Mouse (Mus musculus) right cerebral cortex, postnatal 36 days (tissue): ENCODE results near the gene Gfm2.
A peak's percentile ranks its signal among the peaks of the same experiment; 100 is the strongest.

ENCODE experiments used
- DNase-seq, 2 experiments: peaks; one replicate each; pipeline ENCODE4 v3.0.0; 2022; ENCODE audit warnings: low spot score in 2 of 2, mixed read lengths in 1 of 2

The Gfm2 gene

DNA sequence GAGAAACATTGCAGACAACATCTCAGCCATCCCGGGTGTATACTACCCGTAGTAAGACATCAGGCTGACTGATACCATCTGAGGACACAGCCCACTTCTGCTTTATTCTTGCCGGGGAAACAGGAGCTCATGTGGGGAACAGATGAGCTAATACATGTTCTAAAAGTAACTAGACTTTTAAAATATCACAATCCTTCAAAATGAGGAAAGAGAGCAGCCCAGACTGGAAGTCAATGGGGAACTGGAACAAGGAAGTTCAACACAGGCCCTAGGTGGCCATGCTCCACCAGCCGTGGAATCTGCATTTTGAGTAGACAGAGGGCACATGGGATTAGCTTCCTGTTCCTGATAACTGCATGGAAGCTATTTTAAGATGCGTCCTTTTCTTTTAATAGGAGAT, 50.0 kb downstream of the Gfm2 start:
- no peak for DNase-seq

DNA sequence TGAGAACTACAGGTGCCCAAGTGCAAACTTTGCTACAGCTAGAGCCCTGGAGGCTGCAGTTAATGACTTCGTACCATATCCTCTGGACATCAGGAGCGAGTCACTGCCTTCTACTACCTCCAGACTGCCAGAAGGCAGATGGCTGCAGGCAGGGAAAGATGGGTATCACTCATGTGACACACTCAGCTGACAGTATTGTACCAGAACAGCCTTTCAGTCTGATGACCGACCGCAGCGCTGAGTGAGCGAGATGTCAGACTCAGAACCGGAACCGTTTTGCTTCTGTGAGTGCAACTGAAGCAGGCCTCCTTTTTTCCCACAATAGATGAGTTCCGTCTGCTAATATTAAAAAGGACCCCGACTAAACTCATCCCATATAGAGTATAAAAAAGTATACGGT, 54.9 kb downstream of the Gfm2 start:
- no peak for DNase-seq

DNA sequence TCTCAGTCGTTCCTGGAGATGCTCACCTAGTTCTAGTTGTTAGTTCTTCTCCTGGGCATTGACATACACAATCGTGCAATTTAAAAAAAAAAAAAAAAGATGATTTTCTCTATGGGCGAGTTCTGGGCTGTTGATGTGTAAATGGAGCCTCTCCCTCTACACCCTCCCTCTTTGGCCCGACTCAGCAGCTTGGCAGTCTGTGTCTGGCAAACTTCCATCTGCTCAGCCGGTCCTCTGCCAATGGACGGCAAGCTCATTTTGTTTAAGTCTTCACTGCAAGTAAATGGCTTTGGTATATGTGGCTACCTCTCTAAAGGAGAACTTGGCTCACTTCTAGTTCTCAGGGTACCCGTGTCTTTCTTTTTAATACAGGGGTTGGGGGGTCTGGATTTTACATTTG, 55.7 kb downstream of the Gfm2 start:
- DNase-seq, result peak in 1 of 2 experiments; percentile 45

DNA sequence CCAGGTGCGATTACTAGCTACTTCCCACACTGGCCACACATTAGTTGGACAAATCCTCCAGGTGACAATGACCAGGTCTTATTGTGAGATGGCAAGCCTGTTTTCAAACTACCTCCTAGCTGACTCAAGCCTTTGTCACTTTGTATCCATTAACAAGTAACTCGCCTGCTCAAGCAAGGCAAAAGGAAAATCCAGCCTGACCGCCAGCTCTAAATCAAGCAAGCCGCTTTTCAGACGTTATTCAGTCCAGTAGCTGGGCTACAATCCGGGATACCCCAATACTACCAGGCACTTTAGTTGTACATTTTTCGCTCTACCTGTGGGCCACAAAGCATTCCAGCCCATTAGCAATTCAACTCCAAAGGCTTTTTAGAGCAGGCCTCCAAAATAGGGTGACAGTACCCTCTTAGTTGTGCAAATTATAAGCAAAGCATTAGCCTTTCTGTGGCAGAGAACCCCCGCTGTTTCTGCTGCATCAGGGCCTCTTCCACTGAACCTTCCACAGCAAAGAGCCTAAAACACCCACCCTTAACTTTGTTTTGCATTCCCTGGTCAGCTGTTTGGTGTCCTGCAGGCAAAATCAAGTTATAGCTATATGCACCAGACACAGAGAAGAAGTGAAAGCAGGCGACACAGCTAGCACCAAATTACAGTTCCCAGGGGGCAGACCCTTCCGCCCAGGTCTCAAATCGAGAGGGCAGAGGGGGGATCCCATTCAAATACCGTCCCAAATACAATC, 58.6 kb downstream of the Gfm2 start:
- no peak for DNase-seq

DNA sequence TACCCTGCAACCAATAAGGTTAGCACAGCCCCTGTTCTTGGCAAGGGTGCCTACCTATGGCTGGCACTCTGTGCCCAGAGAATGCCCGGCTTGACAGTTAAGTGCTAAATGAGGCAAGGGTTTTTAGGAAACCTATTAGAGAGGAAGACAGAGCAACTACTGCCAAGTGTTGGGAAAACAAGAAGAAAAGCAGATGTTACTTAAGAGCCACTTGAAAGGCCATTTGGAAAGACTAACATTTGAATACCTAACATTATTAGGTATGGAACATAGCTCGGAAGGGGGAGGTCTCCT, 59.1 kb downstream of the Gfm2 start:
- no peak for DNase-seq

DNA sequence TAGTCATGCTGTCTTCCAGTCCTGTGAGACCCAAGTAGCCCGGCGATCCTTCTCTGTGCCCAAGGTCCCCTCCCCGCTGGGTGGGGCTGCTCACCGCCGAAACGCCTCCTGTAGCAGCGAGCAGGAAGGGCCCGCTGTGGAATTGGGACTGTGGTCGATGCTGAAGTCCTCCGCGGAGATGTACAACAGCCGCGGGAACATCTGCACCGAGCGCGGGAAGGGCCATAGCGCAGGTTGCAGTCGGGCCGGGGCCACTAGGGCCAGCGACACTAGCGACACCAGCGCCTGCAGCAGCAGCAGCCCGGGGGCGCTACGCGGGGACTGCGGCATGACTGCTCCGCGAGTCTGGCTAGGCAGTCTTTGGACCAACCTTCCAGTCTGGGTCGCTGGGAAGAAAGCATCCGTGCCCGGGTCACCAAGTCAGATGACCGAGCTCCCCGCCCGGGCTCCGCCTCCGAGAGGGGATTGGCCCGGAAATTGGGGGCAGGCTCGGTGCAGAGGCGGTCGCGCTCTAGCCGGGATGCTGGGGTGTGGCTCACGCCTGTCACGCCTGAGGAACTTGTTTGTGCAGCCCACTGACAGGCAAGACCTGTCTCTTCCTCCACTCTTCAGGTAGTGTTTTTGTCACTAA, 60.3 kb downstream of the Gfm2 start, which contains the start of gene Hexb:
Gene Hexb, minus strand, starts transcription at position 426 of the 631 bp plus-strand sequence.
- peak; percentile 81 to 86 for DNase-seq

DNA sequence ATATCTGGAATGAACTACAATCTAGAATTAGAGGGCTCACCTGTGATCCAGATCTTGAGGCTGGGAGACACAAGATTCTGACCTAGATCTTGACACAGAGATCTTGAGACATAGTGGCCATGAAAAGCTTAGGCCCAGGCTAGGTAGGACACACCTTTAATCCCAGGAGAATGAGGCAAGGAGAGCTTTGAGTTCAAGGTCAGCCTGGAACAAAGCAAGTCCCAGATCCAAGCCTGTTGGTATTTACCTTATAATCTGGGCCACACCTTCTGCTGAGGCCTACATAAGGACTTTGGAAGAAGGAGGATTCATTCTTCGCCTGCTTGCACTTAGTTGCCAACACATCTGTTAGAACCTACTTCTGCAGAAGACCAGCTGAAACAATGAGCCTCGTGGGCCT, 61.4 kb downstream of the Gfm2 start:
- no peak for DNase-seq

DNA sequence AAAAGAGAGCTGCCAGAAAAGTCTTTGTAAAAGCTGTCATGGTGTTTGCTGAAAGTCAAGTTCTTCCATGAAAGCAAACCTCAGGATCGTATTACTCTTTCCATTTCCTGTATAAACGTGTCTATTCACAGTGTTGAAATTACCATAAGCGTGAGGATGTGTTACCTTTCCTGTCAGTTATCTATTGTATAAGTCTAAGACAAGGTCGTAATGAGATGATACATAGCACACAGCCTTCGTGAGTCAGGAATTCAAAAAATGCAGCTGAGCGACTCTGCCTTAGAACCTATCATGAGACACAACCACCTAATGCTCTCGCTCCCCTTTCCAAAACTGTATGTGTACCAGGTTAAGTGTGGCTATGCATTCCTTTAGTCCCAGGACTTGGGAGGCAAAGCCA, 63.3 kb downstream of the Gfm2 start:
- DNase-seq, result no peak

DNA sequence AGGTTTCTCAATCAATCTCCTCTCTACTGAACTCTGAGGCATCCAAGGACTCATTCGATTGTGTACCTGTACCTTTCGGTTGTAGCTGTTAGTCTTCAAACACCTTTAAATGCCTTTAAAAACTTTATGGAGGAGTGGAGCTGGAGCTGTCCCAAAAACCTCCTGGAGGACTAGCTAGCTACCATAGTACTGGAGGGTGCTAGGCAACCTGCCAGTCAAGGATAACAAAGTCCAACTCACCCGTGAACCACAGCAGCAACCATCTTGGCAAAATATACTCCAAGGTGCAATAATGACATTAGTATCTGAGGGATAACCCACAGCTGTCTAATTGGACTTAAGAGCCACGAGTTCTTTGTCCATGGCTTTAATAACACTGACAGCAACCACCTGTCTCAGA, 64.2 kb downstream of the Gfm2 start:
- DNase-seq, result no peak

DNA sequence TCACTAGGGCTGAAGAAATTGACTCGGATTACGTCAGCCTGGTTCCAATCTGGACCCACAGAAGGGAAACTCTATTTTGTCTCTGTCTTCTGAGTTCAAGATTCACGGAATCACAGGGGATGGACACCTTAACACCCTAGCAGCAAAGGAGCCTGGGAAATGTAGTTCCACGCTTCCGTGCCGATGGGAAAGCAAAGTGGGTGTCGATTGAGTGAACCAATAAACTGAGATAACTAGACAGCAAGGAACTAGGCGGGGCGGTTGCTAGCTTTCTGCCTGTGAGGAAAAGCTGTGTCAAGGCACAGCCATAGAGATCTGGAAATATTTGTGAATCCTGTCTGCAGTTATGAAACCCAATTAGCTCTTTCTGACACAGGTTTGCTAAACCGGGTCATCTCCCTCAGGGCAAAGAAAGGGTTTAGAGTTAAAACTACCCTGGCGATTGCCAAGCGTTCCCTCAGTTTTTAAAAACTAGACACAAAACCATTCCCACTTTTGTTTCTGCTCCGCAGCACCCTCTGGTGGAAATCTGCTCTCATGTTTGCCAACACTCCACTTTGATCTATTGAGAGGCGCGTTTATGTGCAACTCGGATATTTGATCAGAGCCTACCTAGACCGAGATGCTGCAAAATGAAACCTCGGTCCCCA, 67.4 kb downstream of the Gfm2 start:
- DNase-seq, result peak; percentile 79 to 89

DNA sequence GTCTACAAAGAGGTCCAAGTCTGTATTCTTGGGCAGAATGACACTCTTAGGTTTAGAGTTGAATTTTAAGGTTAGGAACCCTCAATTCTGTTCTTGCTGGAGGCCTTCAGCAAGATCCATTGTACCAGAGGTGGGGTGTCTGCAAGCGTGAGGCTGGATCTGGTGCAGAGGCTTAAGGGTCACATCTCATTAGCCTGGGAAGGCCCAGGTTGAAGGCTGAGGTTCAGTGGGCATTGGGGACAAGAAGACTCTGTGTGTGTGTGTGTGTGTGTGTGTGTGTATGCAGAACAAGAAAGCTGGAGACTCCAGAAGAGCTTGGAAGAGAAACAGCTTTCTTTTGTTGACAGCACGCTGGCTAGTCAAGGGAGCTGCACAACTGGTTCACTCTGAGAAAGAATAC, 68.3 kb downstream of the Gfm2 start:
- DNase-seq, result no peak

DNA sequence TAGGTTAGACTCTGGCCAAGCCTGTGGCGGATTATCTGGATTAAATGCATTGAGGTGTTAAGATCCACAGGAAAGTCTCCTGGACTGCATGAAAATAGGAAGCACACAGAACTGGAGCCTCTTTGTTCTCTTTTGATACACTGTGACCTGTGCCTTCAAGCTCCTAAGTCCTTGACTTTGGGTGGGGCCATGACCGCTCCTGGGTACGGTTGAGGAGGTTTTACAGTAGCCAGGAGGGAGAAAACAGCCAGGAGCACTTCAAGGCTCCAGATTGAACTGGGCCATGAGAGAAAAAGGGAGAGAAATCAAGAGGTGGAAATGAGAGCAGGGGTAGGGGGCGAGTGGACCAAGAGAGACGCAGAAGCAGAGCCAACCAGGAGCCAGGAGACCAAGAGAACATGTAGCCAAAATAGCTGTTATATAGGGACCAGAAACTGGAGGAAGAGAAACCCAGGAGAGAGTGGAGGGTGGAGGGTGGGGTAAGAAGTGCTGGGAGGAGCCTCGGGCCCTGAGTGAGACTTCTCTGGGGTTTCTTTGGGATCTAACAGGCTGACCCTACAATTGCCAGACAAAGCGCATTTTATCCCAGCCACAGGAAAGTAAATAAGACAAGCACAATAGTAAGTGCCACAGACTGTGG, 69.9 kb downstream of the Gfm2 start:
- DNase-seq, result no peak

DNA sequence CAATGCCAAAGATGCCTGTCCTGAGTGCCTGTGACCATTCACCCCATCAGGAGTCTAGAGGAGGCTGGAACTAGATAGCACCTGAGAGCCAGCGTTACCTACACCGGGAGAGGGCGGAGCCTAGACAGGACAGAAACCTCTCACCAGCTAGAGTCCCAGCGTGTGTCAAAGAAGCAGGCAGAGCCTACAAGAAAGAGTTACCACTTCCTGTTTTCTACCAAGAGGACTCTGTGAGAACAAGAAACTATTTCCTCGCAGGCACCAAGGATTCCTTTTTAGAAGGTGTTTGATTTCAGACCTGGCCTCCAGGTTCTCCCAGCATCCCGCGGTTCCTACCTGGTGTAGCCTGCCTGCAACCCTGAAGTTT, 70.4 kb downstream of the Gfm2 start:
- no peak for DNase-seq

DNA sequence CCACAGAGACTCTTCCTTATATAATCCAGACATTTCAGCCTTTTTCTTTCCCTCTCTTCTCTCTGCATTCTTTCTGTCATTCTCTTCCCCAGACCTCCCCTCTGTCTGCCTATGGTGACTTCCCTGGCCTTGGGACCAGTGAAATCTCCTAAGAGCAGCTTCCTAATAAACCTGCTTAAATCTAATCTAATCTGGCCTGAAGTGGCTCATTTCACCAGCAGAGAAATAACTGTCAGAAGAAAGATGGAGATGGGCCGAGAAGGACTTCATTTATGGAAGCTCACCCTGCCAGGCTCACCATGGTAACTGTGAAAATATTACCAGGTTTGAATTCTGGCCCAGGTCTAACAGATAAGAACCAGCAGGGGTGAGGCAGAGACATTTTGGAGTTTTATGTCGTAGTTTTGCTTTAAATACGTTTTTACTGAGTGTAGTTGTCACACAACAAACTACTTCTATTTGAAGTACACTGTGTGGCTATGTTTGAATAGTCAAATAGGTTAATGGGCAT, 70.8 kb downstream of the Gfm2 start:
- DNase-seq, result no peak

DNA sequence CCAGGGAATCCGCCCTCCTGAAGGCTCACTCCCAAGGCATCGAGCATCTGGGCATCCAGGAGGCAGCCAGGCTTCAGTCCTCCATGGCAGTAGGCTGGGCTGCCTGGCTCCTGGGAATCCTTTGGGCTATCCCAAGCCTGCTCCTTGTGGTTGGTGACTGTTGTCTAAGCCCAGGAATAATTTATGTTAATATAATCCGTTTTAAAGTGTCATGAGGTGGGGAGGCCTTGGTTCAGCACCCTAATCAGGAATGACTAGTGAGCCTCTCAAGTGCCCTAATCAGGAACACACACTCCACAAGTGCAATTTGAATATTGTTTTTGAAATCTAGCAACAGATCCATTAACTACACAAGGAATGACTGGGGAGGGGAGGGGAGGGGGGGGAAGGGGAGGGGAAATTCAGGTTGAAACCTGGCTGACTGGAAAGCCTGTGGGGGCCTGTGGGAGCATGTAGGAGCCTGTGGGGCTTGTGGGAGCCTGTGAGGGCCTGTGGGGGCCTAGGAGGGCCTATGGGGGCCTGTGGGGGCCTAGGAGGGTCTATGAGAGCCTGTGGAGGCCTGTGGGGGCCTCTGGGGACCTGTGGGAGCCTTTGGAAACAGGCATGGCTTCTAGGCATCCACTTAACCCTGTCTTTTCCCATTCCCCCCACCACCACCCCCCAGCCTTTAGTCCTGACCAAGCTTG, 77.0 kb downstream of the Gfm2 start:
- no peak for DNase-seq

DNA sequence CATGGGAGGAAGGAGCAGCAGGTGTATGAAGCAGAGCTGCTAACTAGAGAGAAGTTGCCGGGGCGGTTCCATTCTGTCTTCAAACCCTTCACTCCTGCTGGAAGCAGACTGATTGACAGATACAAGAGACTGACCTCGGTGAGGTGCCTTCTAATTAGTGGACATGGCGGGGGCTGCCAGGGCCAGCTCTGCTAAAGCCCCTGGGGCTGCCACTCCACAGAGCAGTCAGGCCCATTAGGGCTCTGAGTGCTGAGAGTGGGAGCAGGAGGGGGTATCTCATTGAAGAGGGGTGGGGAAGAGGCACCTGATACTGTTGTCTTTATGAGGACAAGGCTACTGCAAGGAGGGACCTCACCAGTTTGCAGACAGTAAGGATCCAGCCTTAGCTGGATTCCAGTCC, 77.8 kb downstream of the Gfm2 start:
- DNase-seq, result no peak

DNA sequence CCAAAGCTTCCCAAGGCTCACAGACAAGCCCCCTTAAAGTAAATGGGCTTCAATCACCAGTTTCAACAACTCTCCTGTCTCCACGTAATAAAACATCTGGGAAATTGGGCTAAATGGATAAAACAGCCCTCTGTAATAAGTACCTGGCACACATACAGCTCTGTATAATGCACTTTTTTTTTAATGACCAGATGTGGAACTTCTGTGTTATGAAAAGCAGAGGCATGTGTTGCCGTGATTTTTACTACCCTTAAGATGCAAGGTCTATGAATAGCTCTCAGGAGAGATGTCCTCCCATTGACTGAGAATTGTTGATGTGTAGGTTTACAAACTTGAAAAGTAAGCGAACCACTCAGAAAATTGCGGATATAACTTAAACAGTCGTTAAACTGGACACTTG, 78.5 kb downstream of the Gfm2 start:
- DNase-seq, result no peak

DNA sequence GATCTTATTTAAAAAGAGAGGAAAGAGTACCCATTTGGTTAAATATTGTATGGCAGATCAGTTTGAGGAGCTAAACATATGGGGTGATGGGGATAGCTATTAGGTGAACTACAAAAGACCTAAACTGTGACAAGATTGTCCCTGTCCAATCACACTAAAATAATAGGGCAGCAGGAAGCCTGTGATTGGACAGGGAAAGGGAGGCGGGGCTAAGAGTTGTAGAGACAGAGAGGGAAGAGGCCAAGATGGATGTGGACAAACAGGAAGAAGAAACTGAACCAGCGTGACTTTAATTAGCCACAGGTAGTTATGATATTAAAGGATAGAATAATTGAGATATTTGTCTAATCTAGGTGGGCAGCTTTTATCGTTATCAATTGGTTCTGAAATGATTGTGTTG, 82.3 kb downstream of the Gfm2 start:
- no peak for DNase-seq

DNA sequence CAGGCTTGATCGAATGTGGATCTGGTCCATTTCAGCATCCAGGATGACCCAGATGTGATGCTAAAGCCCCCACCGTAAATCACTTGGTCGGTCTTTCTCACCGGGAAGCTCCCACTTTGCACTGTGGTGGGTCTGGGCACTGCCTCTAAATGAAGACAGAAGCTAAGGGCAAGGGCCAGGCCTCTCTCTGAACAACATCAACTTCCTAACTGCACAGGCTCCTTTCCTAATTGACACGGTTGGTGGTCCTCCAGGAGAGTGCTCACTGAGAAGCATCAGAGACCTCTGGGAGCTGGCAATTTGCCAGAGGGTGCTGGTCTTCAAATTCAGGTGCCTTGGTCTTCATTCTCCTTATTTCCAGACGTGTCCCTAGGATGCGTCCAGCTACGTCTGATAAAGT, 86.1 kb downstream of the Gfm2 start:
- DNase-seq, result no peak

DNA sequence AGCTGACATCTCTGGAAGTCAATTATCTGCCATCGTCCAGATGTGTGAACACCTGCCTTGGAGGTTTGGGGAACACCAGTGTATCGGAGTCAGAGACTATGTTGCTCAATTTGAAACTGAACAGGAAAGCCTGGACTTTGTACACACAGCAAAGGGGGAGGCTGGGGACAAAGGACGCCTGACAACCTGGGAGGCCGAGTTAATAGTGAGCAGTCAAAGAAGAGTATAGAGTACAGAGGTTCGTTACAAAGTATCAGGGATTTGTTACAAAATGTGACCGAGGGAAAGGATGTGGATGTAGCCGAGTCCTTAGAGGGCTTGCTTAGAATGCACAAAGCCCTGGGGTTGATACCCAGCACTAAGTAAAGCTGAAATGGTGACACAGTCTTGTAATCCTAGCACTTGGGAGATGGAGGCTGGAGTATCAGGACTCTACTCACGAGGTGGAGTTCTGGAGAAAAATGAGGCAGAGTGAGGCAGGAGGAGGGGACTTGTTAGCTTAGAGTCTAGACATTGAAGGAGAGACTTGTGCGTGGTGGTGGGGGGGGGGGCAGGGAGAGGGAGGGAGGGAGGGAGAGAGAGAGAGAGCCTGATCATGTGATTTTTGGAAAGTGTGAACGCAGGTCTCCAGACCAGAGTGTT, 86.7 kb downstream of the Gfm2 start:
- no peak for DNase-seq

DNA sequence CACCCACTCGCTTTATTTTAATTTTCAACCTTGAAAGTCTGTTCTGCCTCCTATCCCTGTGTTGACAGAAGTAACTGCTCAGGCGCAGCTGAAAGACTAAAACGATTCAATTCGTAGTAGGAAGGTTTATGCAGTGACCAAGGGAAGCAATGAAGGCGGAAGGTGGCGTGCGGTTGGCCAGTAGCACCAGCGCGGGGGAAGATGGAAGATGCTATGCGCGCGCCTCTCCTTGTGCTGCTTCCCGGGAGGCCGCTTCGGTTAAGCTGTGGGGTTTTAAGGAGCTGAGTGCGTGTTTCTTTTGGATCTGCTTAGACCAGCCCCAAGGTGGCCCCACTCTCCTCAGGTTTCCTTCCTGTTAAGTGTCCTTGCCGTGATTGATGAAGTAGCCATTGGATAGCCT, 87.4 kb downstream of the Gfm2 start:
- no peak for DNase-seq

DNA sequence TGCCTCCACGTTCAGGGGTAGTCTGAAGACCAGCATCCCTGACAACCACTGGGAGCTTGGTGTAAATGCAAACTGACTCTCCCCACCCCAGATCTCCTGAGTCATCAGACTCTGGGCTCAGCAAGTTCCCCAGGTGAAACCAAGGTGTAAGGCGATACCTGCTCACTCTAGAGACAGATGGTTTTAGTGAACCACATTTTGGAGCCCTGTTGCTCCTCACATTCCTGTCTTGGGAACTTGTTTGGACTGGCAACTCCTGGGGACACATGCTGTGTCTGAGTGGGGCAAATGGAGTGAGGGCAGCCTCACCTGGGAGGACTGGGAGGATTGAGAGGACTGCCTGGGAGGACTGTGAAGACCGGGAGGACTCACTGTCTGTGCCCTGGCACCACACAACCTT, 90.1 kb downstream of the Gfm2 start:
- DNase-seq, result no peak
